Mouse (Mus musculus): ENCODE measurements around the gene Lama4. TPM values are rescaled to one million over a fixed set of nuclear protein-coding genes. Genes with fewer than 3 reads are reported as not detected.

Lama4 gene
- polyA plus RNA-seq, 1 experiment from 2014 or later = 10.8 TPM

- Histone ChIP-seq H3K27ac (replicated peaks) (no peak overlapping the region), H3K4me3 (no peak overlapping the region), H3K9me3 (replicated peaks) (no peaks in the 10 kb centered on the region), H3K36me3 (no peaks in the 10 kb centered on the region), H3K27me3 (ENCODE audit: low read depth, poor library complexity, severe bottlenecking) (no peaks in the 10 kb centered on the region), H3K4me1 (no peaks in the 10 kb centered on the region)
- 59% methylated on average over 4 of the region's 4 CpGs for WGBS
- no peak for DNase-seq (ENCODE audit: low spot score)
These were observed 7.7 kb downstream of the Lama4 start for GRCm38 (mm10) chr10:38973016-38973415.

- Histone ChIP-seq H3K4me3 (no peak overlapping the region), H3K36me3 (no peaks in the 10 kb centered on the region), H3K4me1 (no peaks in the 10 kb centered on the region), H3K27me3 (ENCODE audit: low read depth, poor library complexity, severe bottlenecking) (no peaks in the 10 kb centered on the region), H3K27ac (replicated peaks) (no peak overlapping the region), H3K9me3 (replicated peaks) (no peaks in the 10 kb centered on the region)
- 75% methylated on average over 1 of the region's 1 CpGs for WGBS
- DNase-seq (ENCODE audit: low spot score) = no peak
These were observed 12.9 kb downstream of the Lama4 start for GRCm38 (mm10) chr10:38978195-38978594.

- peaks cover 3% of the 10 kb centered on the region for H3K4me1 ChIP-seq
- no peak for DNase-seq (ENCODE audit: low spot score)
- WGBS = 85% methylated on average over 5 of the region's 5 CpGs
- no peaks in the 10 kb centered on the region for H3K36me3 ChIP-seq
- H3K27ac ChIP-seq (replicated peaks) = no peak overlapping the region
- H3K9me3 ChIP-seq (replicated peaks) = no peaks in the 10 kb centered on the region
- H3K4me3 ChIP-seq = no peak overlapping the region
- H3K27me3 ChIP-seq (ENCODE audit: low read depth, poor library complexity, severe bottlenecking) = no peaks in the 10 kb centered on the region
These were observed 14.4 kb downstream of the Lama4 start for GRCm38 (mm10) chr10:38979699-38980098.

GRCm38 (mm10) chr10:38980980-38981379, 15.7 kb downstream of the Lama4 start:
- peaks cover 3% of the 10 kb centered on the region for H3K4me1 ChIP-seq
- H3K27ac ChIP-seq (replicated peaks) = no peak overlapping the region
- WGBS = 75% methylated on average over 3 of the region's 3 CpGs
- no peak for DNase-seq (ENCODE audit: low spot score)
- H3K27me3 ChIP-seq (ENCODE audit: low read depth, poor library complexity, severe bottlenecking) = no peaks in the 10 kb centered on the region
- no peaks in the 10 kb centered on the region for H3K36me3 ChIP-seq
- H3K9me3 ChIP-seq (replicated peaks) = no peaks in the 10 kb centered on the region
- H3K4me3 ChIP-seq = no peak overlapping the region

GRCm38 (mm10) chr10:38984358-38985075, 19.2 kb downstream of the Lama4 start:
- Histone ChIP-seq H3K36me3 (no peaks in the 10 kb centered on the region), H3K4me3 (no peak overlapping the region), H3K4me1 (peaks cover 3% of the 10 kb centered on the region), H3K9me3 (replicated peaks) (no peaks in the 10 kb centered on the region), H3K27ac (replicated peaks) (no peak overlapping the region), H3K27me3 (ENCODE audit: low read depth, poor library complexity, severe bottlenecking) (no peaks in the 10 kb centered on the region)
- WGBS = 68% methylated on average over 4 of the region's 4 CpGs
- DNase-seq (ENCODE audit: low spot score) = no peak

GRCm38 (mm10) chr10:38986053-38986452, 20.7 kb downstream of the Lama4 start:
- peaks cover 3% of the 10 kb centered on the region for H3K4me1 ChIP-seq
- no peak overlapping the region for H3K4me3 ChIP-seq
- no peak for DNase-seq (ENCODE audit: low spot score)
- WGBS = 83% methylated on average over 3 of the region's 3 CpGs
- H3K36me3 ChIP-seq = no peaks in the 10 kb centered on the region
- H3K9me3 ChIP-seq (replicated peaks) = no peaks in the 10 kb centered on the region
- no peak overlapping the region for H3K27ac ChIP-seq (replicated peaks)
- no peaks in the 10 kb centered on the region for H3K27me3 ChIP-seq (ENCODE audit: low read depth, poor library complexity, severe bottlenecking)

- H3K4me3 ChIP-seq = no peak overlapping the region
- no peaks in the 10 kb centered on the region for H3K36me3 ChIP-seq
- no peaks in the 10 kb centered on the region for H3K4me1 ChIP-seq
- H3K27ac ChIP-seq (replicated peaks) = no peak overlapping the region
- no peaks in the 10 kb centered on the region for H3K27me3 ChIP-seq (ENCODE audit: low read depth, poor library complexity, severe bottlenecking)
- DNase-seq (ENCODE audit: low spot score) = no peak
- no peaks in the 10 kb centered on the region for H3K9me3 ChIP-seq (replicated peaks)
- WGBS = 77% methylated on average over 1 of the region's 1 CpGs
These were observed 27.5 kb downstream of the Lama4 start for GRCm38 (mm10) chr10:38992827-38993226.

GRCm38 (mm10) chr10:38993632-38994424, 28.5 kb downstream of the Lama4 start:
- Histone ChIP-seq H3K27ac (replicated peaks) (no peak overlapping the region), H3K27me3 (ENCODE audit: low read depth, poor library complexity, severe bottlenecking) (no peaks in the 10 kb centered on the region), H3K4me1 (no peaks in the 10 kb centered on the region), H3K4me3 (no peak overlapping the region), H3K36me3 (no peaks in the 10 kb centered on the region), H3K9me3 (replicated peaks) (no peaks in the 10 kb centered on the region)
- 79% methylated on average over 2 of the region's 2 CpGs for WGBS
- DNase-seq (ENCODE audit: low spot score) = no peak

- Histone ChIP-seq H3K27ac (replicated peaks) (no peak overlapping the region), H3K4me1 (no peaks in the 10 kb centered on the region), H3K36me3 (no peaks in the 10 kb centered on the region), H3K27me3 (ENCODE audit: low read depth, poor library complexity, severe bottlenecking) (no peaks in the 10 kb centered on the region), H3K9me3 (replicated peaks) (no peaks in the 10 kb centered on the region), H3K4me3 (no peak overlapping the region)
- DNase-seq (ENCODE audit: low spot score) = no peak
- WGBS = 85% methylated on average over 9 of the region's 9 CpGs
These were observed 29.6 kb downstream of the Lama4 start for GRCm38 (mm10) chr10:38994719-38995450.

GRCm38 (mm10) chr10:38995896-38996295, 30.6 kb downstream of the Lama4 start:
- Histone ChIP-seq H3K36me3 (no peaks in the 10 kb centered on the region), H3K4me1 (no peaks in the 10 kb centered on the region), H3K9me3 (replicated peaks) (no peaks in the 10 kb centered on the region), H3K4me3 (no peak overlapping the region), H3K27ac (replicated peaks) (no peak overlapping the region), H3K27me3 (ENCODE audit: low read depth, poor library complexity, severe bottlenecking) (no peaks in the 10 kb centered on the region)
- no peak for DNase-seq (ENCODE audit: low spot score)
- 82% methylated on average over 2 of the region's 2 CpGs for WGBS

- Histone ChIP-seq H3K9me3 (replicated peaks) (no peaks in the 10 kb centered on the region), H3K27me3 (ENCODE audit: low read depth, poor library complexity, severe bottlenecking) (no peaks in the 10 kb centered on the region), H3K4me3 (no peak overlapping the region), H3K4me1 (no peaks in the 10 kb centered on the region), H3K27ac (replicated peaks) (no peak overlapping the region), H3K36me3 (no peaks in the 10 kb centered on the region)
- no peak for DNase-seq (ENCODE audit: low spot score)
- WGBS = 90% methylated on average over 4 of the region's 4 CpGs
These were observed 35.6 kb downstream of the Lama4 start for GRCm38 (mm10) chr10:39000951-39001350.

- WGBS = 93% methylated on average over 2 of the region's 2 CpGs
- Histone ChIP-seq H3K36me3 (no peaks in the 10 kb centered on the region), H3K4me3 (no peak overlapping the region), H3K27ac (replicated peaks) (no peak overlapping the region), H3K27me3 (ENCODE audit: low read depth, poor library complexity, severe bottlenecking) (no peaks in the 10 kb centered on the region), H3K4me1 (no peaks in the 10 kb centered on the region), H3K9me3 (replicated peaks) (no peaks in the 10 kb centered on the region)
- DNase-seq (ENCODE audit: low spot score) = no peak
These were observed 37.2 kb downstream of the Lama4 start for GRCm38 (mm10) chr10:39002521-39002920.

- Histone ChIP-seq H3K4me1 (no peaks in the 10 kb centered on the region), H3K4me3 (no peak overlapping the region), H3K27me3 (ENCODE audit: low read depth, poor library complexity, severe bottlenecking) (no peaks in the 10 kb centered on the region), H3K9me3 (replicated peaks) (no peaks in the 10 kb centered on the region), H3K27ac (replicated peaks) (no peak overlapping the region), H3K36me3 (no peaks in the 10 kb centered on the region)
- no peak for DNase-seq (ENCODE audit: low spot score)
These were observed 38.2 kb downstream of the Lama4 start for GRCm38 (mm10) chr10:39003520-39003919.

Measured in midbrain, embryonic 10.5 days (tissue).